Mouse (Mus musculus) heart, postnatal 25 days (tissue): Measurements from ENCODE around the gene Cd247. TPM values are rescaled to one million over a fixed set of nuclear protein-coding genes. Genes with fewer than 3 reads are reported as not detected.
"Not testable (repeated sequence)": the region's sequence is repeated elsewhere in the genome, so short reads cannot be mapped to it uniquely, and the experiment has no call there.

Experiments
- DNase-seq: peaks from one replicate; pipeline ENCODE4 v3.0.0; 2022; ENCODE audit warnings: low spot score
- intact Hi-C: fragments of 180-260 bp; cut with DNase I; formaldehyde crosslinking; loops from one replicate; pipeline ENCODE4 v1.15.1; 2025
- total RNA-seq, 2 experiments: library from RNA; stranded (reverse); gene quantifications; 2 replicates each; pipeline ENCODE4 v1.2.3; 2021

The Cd247 gene
- total RNA-seq: under 1 TPM; 0.39 to 0.60 TPM

GRCm38 (mm10) chr1:165788511-165788910 is at the start of gene Cd247:
TSS of gene Cd247 (plus strand) at chr1:165788681.
- no peak for DNase-seq
- intact Hi-C loops: no loop called here

GRCm38 (mm10) chr1:165738985-165739384 is 49.5 kb upstream of the Cd247 start:
- intact Hi-C loops: no loop called here
- DNase-seq: no peak

- no peak for DNase-seq
- intact Hi-C loops: no loop called here
Observed at GRCm38 (mm10) chr1:165741989-165742388, 46.5 kb upstream of the Cd247 start.

- no peak for DNase-seq
- intact Hi-C loops: no loop called here
Observed at GRCm38 (mm10) chr1:165748053-165748452, 40.4 kb upstream of the Cd247 start.

- no peak for DNase-seq
- intact Hi-C loops: no loop called here
Observed at GRCm38 (mm10) chr1:165751142-165751541, 37.3 kb upstream of the Cd247 start.

- intact Hi-C loops: no loop called here
- DNase-seq: no peak
Observed at GRCm38 (mm10) chr1:165751838-165752237, 36.6 kb upstream of the Cd247 start.

- intact Hi-C loops: no loop called here
- no peak for DNase-seq
Observed at GRCm38 (mm10) chr1:165754205-165754604, 34.3 kb upstream of the Cd247 start.

GRCm38 (mm10) chr1:165755194-165755593 is 33.3 kb upstream of the Cd247 start:
- intact Hi-C loops: loop anchor here (5.0 kb wide), 1 partner anchor 173 kb away; no protein-coding TSS in a partner anchor
- DNase-seq: no peak

GRCm38 (mm10) chr1:165761522-165762305 is 26.8 kb upstream of the Cd247 start:
- DNase-seq: no peak
- intact Hi-C loops: loop anchor here (5.0 kb wide), 1 partner anchor 299 kb away; the partner anchor contains the start of genes Dcaf6 and Mpc2

GRCm38 (mm10) chr1:165762498-165762897 is 26.0 kb upstream of the Cd247 start:
- DNase-seq: not testable (repeated sequence)
- intact Hi-C loops: loop anchor here (5.0 kb wide), 1 partner anchor 300 kb away; the partner anchor contains the start of genes Dcaf6 and Mpc2

GRCm38 (mm10) chr1:165762914-165763634 is 25.4 kb upstream of the Cd247 start:
- intact Hi-C loops: loop anchor here (5.0 kb wide), 1 partner anchor 301 kb away; the partner anchor contains the start of genes Dcaf6 and Mpc2
- DNase-seq: no peak

GRCm38 (mm10) chr1:165763635-165764372 is 24.7 kb upstream of the Cd247 start, which contains the start of gene Creg1:
TSS of gene Creg1 (plus strand) at chr1:165763746.
- peak; percentile 89 for DNase-seq
- intact Hi-C loops: loop anchor here (5.0 kb wide), 1 partner anchor 302 kb away; the partner anchor contains the start of genes Dcaf6 and Mpc2

GRCm38 (mm10) chr1:165764571-165764970 is 23.9 kb upstream of the Cd247 start:
- intact Hi-C loops: loop anchor here (5.0 kb wide), 1 partner anchor 302 kb away; the partner anchor contains the start of genes Dcaf6 and Mpc2

GRCm38 (mm10) chr1:165765041-165765440 is 23.4 kb upstream of the Cd247 start:
- intact Hi-C loops: no loop called here
- no peak for DNase-seq

More at GRCm38 (mm10) chr1:165764571-165764970, 23.9 kb upstream of the Cd247 start:
- DNase-seq: no peak

GRCm38 (mm10) chr1:165765651-165766294 is 22.7 kb upstream of the Cd247 start:
- DNase-seq: no peak
- intact Hi-C loops: no loop called here

- intact Hi-C loops: no loop called here
- DNase-seq: no peak
Observed at GRCm38 (mm10) chr1:165766295-165766890, 22.1 kb upstream of the Cd247 start.

GRCm38 (mm10) chr1:165768894-165769512 is 19.5 kb upstream of the Cd247 start:
- intact Hi-C loops: no loop called here
- no peak for DNase-seq

GRCm38 (mm10) chr1:165770181-165770759 is 18.2 kb upstream of the Cd247 start:
- DNase-seq: no peak
- intact Hi-C loops: loop anchor here (10.0 kb wide), 1 partner anchor 595 kb away; no protein-coding TSS in a partner anchor
